Mouse (Mus musculus) midbrain, embryonic 16.5 days (tissue): ENCODE results near the gene Stag2. TPM values are rescaled to one million over a fixed set of nuclear protein-coding genes. Genes with fewer than 3 reads are reported as not detected.

Experiments used
- ATAC-seq: fragments of 200-750 bp; cut with Nextera tagmentation; 2 replicates; pipeline ENCODE4 v1.8.0; 2017; ENCODE audit warnings: moderate TSS enrichment
- H3K27ac ChIP-seq: fragments of 300-500 bp; sonication (generic); 2 replicates; pipeline ENCODE4 v1.5.1; 2014; ENCODE audit warnings: mild to moderate bottlenecking, low read length, mixed read lengths
- H3K27me3 ChIP-seq: fragments of 300-500 bp; sonication (generic); 2 replicates; pipeline ENCODE4 v1.6.1; 2014; ENCODE audit warnings: low read depth, low read length, mixed read lengths; ENCODE audit not compliant: control insufficient read depth, insufficient read depth
- H3K36me3 ChIP-seq: fragments of 300-500 bp; sonication (generic); 2 replicates; pipeline ENCODE4 v1.6.1; 2014; ENCODE audit warnings: mild to moderate bottlenecking, low read length, moderate library complexity, mixed read lengths; ENCODE audit not compliant: control insufficient read depth, insufficient read depth
- H3K4me1 ChIP-seq: fragments of 300-500 bp; sonication (generic); 2 replicates; pipeline ENCODE4 v1.6.1; 2014; ENCODE audit warnings: mild to moderate bottlenecking, low read length, mixed read lengths; ENCODE audit not compliant: control insufficient read depth, insufficient read depth
- H3K4me2 ChIP-seq: fragments of 300-500 bp; sonication (generic); 2 replicates; pipeline ENCODE4 v1.6.1; 2014; ENCODE audit warnings: mild to moderate bottlenecking, low read length, mixed read lengths
- H3K4me3 ChIP-seq: fragments of 300-500 bp; sonication (generic); 2 replicates; pipeline ENCODE4 v1.5.1; 2014; ENCODE audit warnings: low read depth, mild to moderate bottlenecking, low read length, moderate library complexity, mixed read lengths
- H3K9ac ChIP-seq: fragments of 300-500 bp; sonication (generic); 2 replicates; pipeline ENCODE4 v1.6.1; 2014; ENCODE audit warnings: low read depth, low read length, mixed read lengths
- H3K9me3 ChIP-seq: fragments of 300-500 bp; sonication (generic); replicated peaks from 2 replicates; pipeline ENCODE4 v1.6.1; 2014; ENCODE audit warnings: mild to moderate bottlenecking, low read length, mixed read lengths; ENCODE audit not compliant: control insufficient read depth, poor library complexity, severe bottlenecking
- WGBS: fragments of 180-500 bp; shearing (Covaris S2); extraction: QIAGEN DNeasy Blood & Tissue Kit; methylation state at CpG from one replicate; pipeline ENCODE4 v1.1.7; 2014; 5-methylcytosine and 5-hydroxymethylcytosine counted together
- polyA plus RNA-seq: library from polyadenylated mRNA; unstranded; fragments of >200 nt; fragmentation: Nextera tagmentation; extraction: Ambion mirVana; gene quantifications from 2 replicates; pipeline ENCODE4 v1.2.1, GENCODE M21; 2015

Stag2 gene
- polyA plus RNA-seq, 1 experiment from 2014 or later, result 20.7 TPM

DNA sequence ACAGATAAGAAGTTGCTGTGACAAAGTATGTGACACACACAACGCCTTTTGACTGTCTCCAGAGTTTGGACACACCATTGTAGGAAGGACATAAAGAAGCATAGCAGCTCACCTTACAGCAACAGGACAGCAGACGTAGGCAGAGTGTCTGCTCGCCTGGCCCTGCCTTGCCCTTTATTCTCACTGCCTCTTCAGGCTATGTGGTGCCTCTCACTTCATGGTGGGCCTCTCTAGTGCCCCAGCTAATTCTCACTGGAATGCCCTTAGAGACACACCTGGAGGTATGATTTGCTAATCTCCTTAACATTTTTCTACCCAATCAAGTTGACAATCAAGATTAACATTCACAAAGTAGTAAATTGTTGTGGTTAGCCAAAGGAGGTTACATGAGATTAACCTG is 38.5 kb downstream of the Stag2 start:
- no peaks in the 10 kb centered on the region for H3K9me3 ChIP-seq
- no peak overlapping the region for H3K27ac ChIP-seq
- ATAC-seq, result no peak
- 63% methylated on average over 3 of the region's 3 CpGs for WGBS
- H3K27me3 ChIP-seq, result no peaks in the 10 kb centered on the region
- no peaks in the 10 kb centered on the region for H3K4me1 ChIP-seq
- no peak overlapping the region for H3K4me3 ChIP-seq
- no peak overlapping the region for H3K4me2 ChIP-seq
- no peak overlapping the region for H3K9ac ChIP-seq
- H3K36me3 ChIP-seq, result no peaks in the 10 kb centered on the region

DNA sequence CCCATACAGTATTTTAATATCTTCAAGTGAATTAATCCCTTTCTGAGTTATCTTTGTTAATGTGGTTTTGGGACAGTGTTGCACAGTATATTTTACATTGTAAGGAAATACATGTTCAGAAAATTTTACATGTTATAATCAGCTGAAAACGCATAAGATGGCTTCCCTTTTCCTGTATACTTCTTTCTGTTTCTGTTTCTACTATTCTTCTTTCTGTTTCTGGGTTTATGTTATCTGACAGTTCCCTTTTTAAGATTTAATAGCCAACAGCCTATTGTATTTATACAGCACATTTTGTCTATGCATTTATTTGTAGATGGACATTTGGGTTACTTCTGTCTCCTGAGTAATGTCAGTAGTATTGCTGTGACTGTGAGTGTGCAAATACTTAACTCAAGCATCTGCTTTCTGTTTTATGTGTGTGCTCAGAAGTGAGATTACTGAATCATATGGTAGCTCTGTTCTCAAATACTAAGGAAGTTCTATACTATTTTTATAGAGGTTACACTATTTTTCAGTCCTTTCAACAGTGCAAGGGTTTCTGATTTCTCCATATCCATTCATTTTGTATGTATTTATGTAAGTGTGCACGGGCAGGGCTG is 39.8 kb downstream of the Stag2 start:
- H3K4me1 ChIP-seq, result no peaks in the 10 kb centered on the region
- no peaks in the 10 kb centered on the region for H3K36me3 ChIP-seq
- no peak overlapping the region for H3K9ac ChIP-seq
- H3K27me3 ChIP-seq, result no peaks in the 10 kb centered on the region
- ATAC-seq, result no peak
- no peaks in the 10 kb centered on the region for H3K9me3 ChIP-seq
- no peak overlapping the region for H3K4me3 ChIP-seq
- no peak overlapping the region for H3K4me2 ChIP-seq
- H3K27ac ChIP-seq, result no peak overlapping the region
- WGBS, result 78% methylated on average over 2 of the region's 2 CpGs

DNA sequence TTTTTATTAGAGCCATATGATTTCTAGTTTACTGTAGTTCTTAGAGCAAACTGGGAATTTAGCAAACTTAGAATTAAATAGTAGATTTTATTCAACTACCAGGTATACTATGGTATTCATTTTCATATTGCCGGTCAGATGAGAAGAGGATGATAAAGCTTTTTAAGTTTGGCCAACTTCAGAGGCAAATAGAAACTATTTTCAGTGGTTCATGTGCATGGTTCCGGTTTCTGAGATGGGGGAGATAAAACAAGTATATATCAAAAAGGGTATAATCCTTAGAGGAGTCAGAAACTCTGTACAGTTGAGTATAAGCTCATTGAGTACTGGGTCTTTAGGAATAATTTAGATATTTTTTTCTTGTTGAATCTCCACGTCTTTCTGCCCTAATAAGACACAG is 45.5 kb downstream of the Stag2 start:
- H3K4me2 ChIP-seq, result no peak overlapping the region
- no peak overlapping the region for H3K4me3 ChIP-seq
- no peak overlapping the region for H3K27ac ChIP-seq
- H3K36me3 ChIP-seq, result no peaks in the 10 kb centered on the region
- no peak overlapping the region for H3K9ac ChIP-seq
- no peaks in the 10 kb centered on the region for H3K4me1 ChIP-seq
- no peaks in the 10 kb centered on the region for H3K9me3 ChIP-seq
- ATAC-seq, result no peak
- WGBS, result 84% methylated on average over 3 of the region's 3 CpGs
- no peaks in the 10 kb centered on the region for H3K27me3 ChIP-seq

DNA sequence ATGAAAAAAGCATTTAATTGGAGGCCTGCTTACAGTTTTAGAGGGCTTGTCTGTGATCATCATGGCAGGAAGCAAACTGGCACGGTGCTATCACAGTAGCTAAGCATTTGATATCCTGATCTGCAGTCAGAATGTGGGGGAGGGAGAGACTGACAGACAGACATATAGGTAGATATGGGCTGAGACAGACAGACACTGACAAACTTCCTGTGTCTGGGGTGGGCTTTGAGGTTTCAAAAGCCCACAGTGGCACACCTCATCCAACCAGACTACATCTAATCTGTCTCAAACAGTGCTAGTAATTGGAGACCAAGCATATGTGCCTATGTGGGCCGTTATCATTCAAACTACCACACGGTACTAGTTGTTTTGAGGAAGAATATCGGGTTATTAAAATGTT is 53.4 kb downstream of the Stag2 start:
- WGBS, result 95% methylated on average over 4 of the region's 4 CpGs
- H3K4me1 ChIP-seq, result no peaks in the 10 kb centered on the region
- H3K9me3 ChIP-seq, result no peaks in the 10 kb centered on the region
- no peak for ATAC-seq
- no peaks in the 10 kb centered on the region for H3K27me3 ChIP-seq
- no peak overlapping the region for H3K4me3 ChIP-seq
- H3K9ac ChIP-seq, result no peak overlapping the region
- H3K27ac ChIP-seq, result no peak overlapping the region
- H3K4me2 ChIP-seq, result no peak overlapping the region
- H3K36me3 ChIP-seq, result 0 out of 2 replicates have a peak, but pooled peaks cover 2% of the 10 kb centered on the region

DNA sequence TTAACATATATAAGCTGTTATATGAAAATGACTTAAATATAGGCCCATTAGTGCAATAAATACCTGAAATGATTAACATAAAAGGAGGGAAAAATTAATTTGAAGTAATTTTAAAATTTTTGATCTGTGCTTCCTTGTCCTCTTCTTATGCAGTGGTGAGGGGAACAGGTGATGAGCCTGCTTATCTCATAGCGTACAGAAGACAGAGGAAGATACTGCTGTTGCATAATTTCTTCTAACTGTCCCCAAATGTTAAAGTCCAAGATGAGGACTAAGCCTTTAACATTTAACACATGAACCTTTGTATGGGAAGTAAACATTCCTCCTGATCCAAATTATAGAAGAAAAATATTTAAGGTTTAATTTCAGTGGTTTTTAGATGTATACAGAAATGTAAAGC is 66.6 kb downstream of the Stag2 start:
- 82% methylated on average over 1 of the region's 1 CpGs for WGBS
- H3K27ac ChIP-seq, result no peak overlapping the region
- H3K27me3 ChIP-seq, result no peaks in the 10 kb centered on the region
- H3K4me3 ChIP-seq, result no peak overlapping the region
- H3K9me3 ChIP-seq, result no peaks in the 10 kb centered on the region
- H3K36me3 ChIP-seq, result no peaks in the 10 kb centered on the region
- no peak for ATAC-seq
- H3K4me2 ChIP-seq, result no peak overlapping the region
- no peaks in the 10 kb centered on the region for H3K4me1 ChIP-seq
- H3K9ac ChIP-seq, result no peak overlapping the region

DNA sequence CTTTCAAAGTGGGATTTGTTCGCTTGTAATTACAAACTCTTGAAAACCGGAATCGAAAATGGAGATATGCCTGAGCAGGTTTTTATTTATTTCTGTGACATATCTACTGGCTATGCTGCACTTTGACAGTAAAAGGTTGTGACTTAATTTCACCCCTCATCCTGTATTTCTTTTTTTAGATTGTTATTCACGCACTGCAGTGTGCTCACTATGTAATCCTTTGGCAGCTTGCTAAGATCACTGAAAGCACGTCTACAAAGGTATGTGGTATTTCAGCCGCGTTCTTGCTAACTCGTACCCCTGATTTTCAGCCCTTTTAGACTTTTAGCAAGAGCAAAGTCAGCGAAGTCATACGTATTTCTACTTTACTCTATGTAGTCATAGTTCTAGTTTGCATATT is 101.2 kb downstream of the Stag2 start:
- no peak for ATAC-seq
- H3K9ac ChIP-seq, result no peak overlapping the region
- 93% methylated on average over 10 of the region's 10 CpGs for WGBS
- no peak overlapping the region for H3K4me2 ChIP-seq
- no peak overlapping the region for H3K4me3 ChIP-seq
- H3K4me1 ChIP-seq, result no peaks in the 10 kb centered on the region
- H3K27me3 ChIP-seq, result no peaks in the 10 kb centered on the region
- no peaks in the 10 kb centered on the region for H3K36me3 ChIP-seq
- H3K9me3 ChIP-seq, result no peaks in the 10 kb centered on the region
- no peak overlapping the region for H3K27ac ChIP-seq

DNA sequence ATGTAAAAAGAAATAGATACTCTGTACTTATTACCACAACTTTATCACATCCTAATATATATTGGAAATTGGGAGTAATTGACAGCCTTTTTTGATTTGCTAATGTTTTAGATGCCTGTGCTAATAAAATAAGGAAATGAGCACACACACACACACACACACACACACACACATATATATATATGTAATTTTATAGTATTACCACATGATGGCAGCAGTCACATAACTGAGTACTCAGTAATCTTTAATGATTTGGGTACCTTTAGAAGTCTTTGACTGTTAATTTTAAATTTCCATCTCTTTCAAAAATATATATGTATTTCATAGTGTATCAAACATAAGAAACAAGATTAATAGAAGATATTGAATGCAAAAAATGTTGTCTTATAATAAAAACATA is 123.6 kb downstream of the Stag2 start:
- no peak for ATAC-seq
- H3K4me1 ChIP-seq, result no peaks in the 10 kb centered on the region
- H3K4me3 ChIP-seq, result no peak overlapping the region
- no peak overlapping the region for H3K27ac ChIP-seq
- H3K27me3 ChIP-seq, result no peaks in the 10 kb centered on the region
- no peak overlapping the region for H3K9ac ChIP-seq
- H3K36me3 ChIP-seq, result no peaks in the 10 kb centered on the region
- no peaks in the 10 kb centered on the region for H3K9me3 ChIP-seq
- no peak overlapping the region for H3K4me2 ChIP-seq

DNA sequence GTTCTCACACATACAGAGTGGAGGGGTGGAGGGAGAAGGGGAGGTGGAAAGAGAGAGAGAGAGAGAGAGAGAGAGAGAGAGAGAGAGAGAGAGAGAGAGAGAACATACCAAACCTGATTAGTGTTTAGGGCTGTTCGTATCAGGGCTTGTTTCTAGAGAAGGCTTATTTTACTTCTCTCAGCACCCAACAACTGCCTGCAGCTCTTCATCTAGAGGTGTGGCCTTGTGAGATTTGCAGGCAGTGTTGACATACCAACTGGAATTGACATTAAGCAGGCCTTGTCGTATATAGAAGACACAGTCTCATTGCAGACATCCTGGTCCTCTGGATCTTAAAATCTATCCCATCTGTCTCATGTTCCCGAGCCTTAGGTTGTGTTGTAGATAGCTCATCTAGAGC is 141.1 kb downstream of the Stag2 start:
- Histone ChIP-seq H3K9ac (no peak overlapping the region), H3K9me3 (no peaks in the 10 kb centered on the region), H3K27me3 (no peaks in the 10 kb centered on the region), H3K27ac (no peak overlapping the region), H3K4me2 (no peak overlapping the region), H3K4me3 (no peak overlapping the region), H3K36me3 (no peaks in the 10 kb centered on the region), H3K4me1 (no peaks in the 10 kb centered on the region)
- ATAC-seq, result no peak
- 68% methylated on average over 3 of the region's 3 CpGs for WGBS

DNA sequence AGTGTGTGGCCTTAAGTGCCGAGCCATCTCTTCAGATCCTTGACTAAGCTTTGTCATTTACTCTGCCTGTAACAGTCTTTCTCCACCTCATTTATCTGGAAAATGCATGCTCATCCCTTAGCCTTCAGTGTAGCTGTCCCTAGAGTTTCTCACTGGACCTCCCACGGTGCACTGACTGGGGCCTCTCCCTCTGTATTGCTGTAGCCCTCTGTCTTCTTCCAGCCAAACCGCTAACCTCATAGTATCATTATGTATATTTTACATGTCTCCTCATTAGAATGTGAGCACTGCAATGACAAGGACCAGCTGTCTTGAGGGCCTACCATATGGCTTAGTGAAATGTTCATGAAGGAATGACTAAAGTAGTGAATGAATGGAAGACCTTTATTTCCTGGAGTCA is 166.1 kb downstream of the Stag2 start:
- no peak overlapping the region for H3K27ac ChIP-seq
- ATAC-seq, result no peak
- no peak overlapping the region for H3K9ac ChIP-seq
- no peaks in the 10 kb centered on the region for H3K9me3 ChIP-seq
- H3K4me2 ChIP-seq, result no peak overlapping the region
- 92% methylated on average over 3 of the region's 3 CpGs for WGBS
- H3K4me3 ChIP-seq, result no peak overlapping the region
- H3K36me3 ChIP-seq, result no peaks in the 10 kb centered on the region
- no peaks in the 10 kb centered on the region for H3K4me1 ChIP-seq
- no peaks in the 10 kb centered on the region for H3K27me3 ChIP-seq
